Mouse (Mus musculus) hindbrain, embryonic 16.5 days (tissue): ENCODE measurements around the gene Hspb1. TPM values are rescaled to one million over a fixed set of nuclear protein-coding genes. Genes with fewer than 3 reads are reported as not detected.

Experiments used
- ATAC-seq: fragments of 200-750 bp; cut with Nextera tagmentation; 2 replicates; pipeline ENCODE4 v1.8.0; 2017; ENCODE audit warnings: moderate TSS enrichment, moderate library complexity
- H3K27ac ChIP-seq: fragments of 300-500 bp; sonication (generic); 2 replicates; pipeline ENCODE4 v1.5.1; 2014; ENCODE audit warnings: low read depth, mild to moderate bottlenecking, control low read depth, low read length, moderate library complexity
- H3K27me3 ChIP-seq: fragments of 300-500 bp; sonication (generic); replicated peaks from 2 replicates; pipeline ENCODE4 v1.6.1; 2014; ENCODE audit warnings: low read length; ENCODE audit not compliant: control insufficient read depth, insufficient read depth
- H3K36me3 ChIP-seq: fragments of 300-500 bp; sonication (generic); 2 replicates; pipeline ENCODE4 v1.6.1; 2014; ENCODE audit warnings: mild to moderate bottlenecking, low read length, moderate library complexity, mixed read lengths; ENCODE audit not compliant: control insufficient read depth, insufficient read depth
- H3K4me1 ChIP-seq: fragments of 300-500 bp; sonication (generic); 2 replicates; pipeline ENCODE4 v1.6.1; 2014; ENCODE audit warnings: low read depth, low read length; ENCODE audit not compliant: control insufficient read depth, insufficient read depth
- H3K4me2 ChIP-seq: fragments of 300-500 bp; sonication (generic); 2 replicates; pipeline ENCODE4 v1.6.1; 2014; ENCODE audit warnings: mild to moderate bottlenecking, low read length, control low read depth, moderate library complexity
- H3K4me3 ChIP-seq: fragments of 300-500 bp; sonication (generic); 2 replicates; pipeline ENCODE4 v1.5.1; 2014; ENCODE audit warnings: mild to moderate bottlenecking, low read length, control low read depth, moderate library complexity
- H3K9ac ChIP-seq: fragments of 300-500 bp; sonication (generic); 2 replicates; pipeline ENCODE4 v1.6.1; 2014; ENCODE audit warnings: low read depth, mild to moderate bottlenecking, control low read depth, low read length, moderate library complexity
- H3K9me3 ChIP-seq: fragments of 300-500 bp; sonication (generic); 2 replicates; pipeline ENCODE4 v1.6.1; 2014; ENCODE audit warnings: mild to moderate bottlenecking, low read length, moderate library complexity; ENCODE audit not compliant: control insufficient read depth
- WGBS: fragments of 180-500 bp; shearing (Covaris S2); extraction: QIAGEN DNeasy Blood & Tissue Kit; methylation state at CpG from one replicate; pipeline ENCODE4 v1.1.7; 2014; 5-methylcytosine and 5-hydroxymethylcytosine counted together
- polyA plus RNA-seq: library from polyadenylated mRNA; unstranded; fragments of >200 nt; fragmentation: Nextera tagmentation; extraction: Ambion mirVana; gene quantifications from 2 replicates; pipeline ENCODE4 v1.2.1, GENCODE M21; 2015

The Hspb1 gene
- polyA plus RNA-seq, 1 experiment from 2014 or later: 15.6 TPM

GRCm38 (mm10) chr5:135853731-135854130, 34.0 kb upstream of the Hspb1 start:
- ATAC-seq: no peak
- H3K9me3 ChIP-seq: no peaks in the 10 kb centered on the region
- peaks cover 26% of the 10 kb centered on the region for H3K4me1 ChIP-seq
- H3K27me3 ChIP-seq: peaks cover 18% of the 10 kb centered on the region
- 49% methylated on average over 7 of the region's 7 CpGs for WGBS
- H3K4me2 ChIP-seq: no peak overlapping the region
- no peaks in the 10 kb centered on the region; the same call in 1 of the 2 replicates for H3K36me3 ChIP-seq
- H3K9ac ChIP-seq: no peak overlapping the region
- H3K27ac ChIP-seq: no peak overlapping the region
- H3K4me3 ChIP-seq: no peak overlapping the region

DNA sequence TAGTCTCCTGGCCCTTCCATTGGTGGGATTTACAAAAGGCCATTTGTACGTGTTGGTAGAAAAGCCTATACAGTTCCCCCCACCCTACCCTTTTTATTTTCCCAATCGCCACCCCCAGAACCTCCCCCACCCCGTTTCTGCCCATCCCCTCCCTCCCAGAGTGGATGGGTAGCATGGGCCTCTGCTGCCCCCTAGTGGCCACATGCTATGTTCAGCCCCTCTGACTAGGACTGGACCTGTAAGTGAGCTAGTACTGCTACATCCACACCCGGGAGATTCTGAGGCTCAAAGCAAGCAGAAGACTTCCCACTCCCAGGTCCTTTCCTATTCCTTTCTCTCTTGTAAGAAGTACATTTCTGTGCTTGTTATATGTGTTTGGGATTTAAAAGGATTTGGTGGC, 32.6 kb upstream of the Hspb1 start:
- WGBS: 0% methylated on average over 4 of the region's 4 CpGs
- Histone ChIP-seq H3K36me3 (no peaks in the 10 kb centered on the region; the same call in 1 of the 2 replicates), H3K4me2 (no peak overlapping the region), H3K9me3 (no peaks in the 10 kb centered on the region), H3K4me3 (no peak overlapping the region), H3K4me1 (peaks cover 21% of the 10 kb centered on the region), H3K27ac (no peak overlapping the region), H3K27me3 (peaks cover 18% of the 10 kb centered on the region), H3K9ac (no peak overlapping the region)
- ATAC-seq: peak; percentile 64

GRCm38 (mm10) chr5:135866662-135867061, 21.1 kb upstream of the Hspb1 start:
- H3K4me3 ChIP-seq: no peak overlapping the region
- no peak overlapping the region for H3K9ac ChIP-seq
- no peaks in the 10 kb centered on the region for H3K9me3 ChIP-seq
- no peak for ATAC-seq
- H3K36me3 ChIP-seq: no peaks in the 10 kb centered on the region
- peaks cover 3% of the 10 kb centered on the region; the same call in 1 of the 2 replicates for H3K27me3 ChIP-seq
- 49% methylated on average over 8 of the region's 8 CpGs for WGBS
- no peak overlapping the region for H3K4me2 ChIP-seq
- H3K27ac ChIP-seq: no peak overlapping the region
- H3K4me1 ChIP-seq: peaks cover 11% of the 10 kb centered on the region

GRCm38 (mm10) chr5:135867637-135868593, 19.8 kb upstream of the Hspb1 start:
- peak overlapping the region; percentile 56 for H3K27ac ChIP-seq
- H3K9me3 ChIP-seq: no peaks in the 10 kb centered on the region
- H3K4me2 ChIP-seq: peak overlapping the region; percentile 80
- no peaks in the 10 kb centered on the region for H3K36me3 ChIP-seq
- 1% methylated on average over 89 of the region's 89 CpGs for WGBS
- H3K27me3 ChIP-seq: peaks cover 3% of the 10 kb centered on the region; the same call in 1 of the 2 replicates
- peaks cover 11% of the 10 kb centered on the region for H3K4me1 ChIP-seq
- H3K9ac ChIP-seq: peak overlapping the region; percentile 76
- peak overlapping the region; percentile 50 for H3K4me3 ChIP-seq
- peak; percentile 63 for ATAC-seq

DNA sequence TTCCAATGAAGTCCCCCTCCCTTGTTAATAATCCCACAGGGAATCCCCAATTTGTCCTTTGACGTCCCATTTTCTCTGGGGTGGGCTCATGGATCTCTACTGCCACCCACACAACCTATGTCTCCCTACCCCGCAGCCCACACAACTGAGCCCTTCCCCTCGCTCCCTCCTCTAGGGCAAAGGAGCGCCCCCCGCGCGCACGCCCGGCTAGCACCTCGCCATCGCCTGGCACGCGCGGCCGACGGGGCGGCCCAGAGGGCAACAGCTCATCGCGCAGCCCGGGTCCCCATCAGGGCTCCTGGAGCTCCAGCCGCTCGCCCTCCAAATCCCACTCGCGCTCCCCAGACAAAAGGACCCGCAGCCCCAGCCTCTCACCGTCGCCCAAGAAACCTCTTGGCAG, 19.1 kb upstream of the Hspb1 start:
- Histone ChIP-seq H3K4me1 (peaks cover 11% of the 10 kb centered on the region), H3K36me3 (no peaks in the 10 kb centered on the region), H3K9ac (peak overlapping the region; percentile 76), H3K27me3 (peaks cover 3% of the 10 kb centered on the region; the same call in 1 of the 2 replicates), H3K4me3 (peak overlapping the region; percentile 50), H3K4me2 (peak overlapping the region; percentile 80), H3K27ac (peak overlapping the region; percentile 54; the same call in 1 of the 2 replicates), H3K9me3 (no peaks in the 10 kb centered on the region)
- 6% methylated on average over 27 of the region's 27 CpGs for WGBS
- ATAC-seq: no peak

GRCm38 (mm10) chr5:135869661-135870423, 17.9 kb upstream of the Hspb1 start:
- H3K4me3 ChIP-seq: no peak overlapping the region; the same call in 1 of the 2 replicates
- WGBS: 63% methylated on average over 14 of the region's 14 CpGs
- H3K36me3 ChIP-seq: no peaks in the 10 kb centered on the region
- H3K27ac ChIP-seq: no peak overlapping the region
- H3K4me2 ChIP-seq: peak overlapping the region; percentile 80
- no peaks in the 10 kb centered on the region for H3K9me3 ChIP-seq
- no peak overlapping the region; the same call in 1 of the 2 replicates for H3K9ac ChIP-seq
- peaks cover 11% of the 10 kb centered on the region for H3K4me1 ChIP-seq
- no peak for ATAC-seq
- peaks cover 3% of the 10 kb centered on the region; the same call in 1 of the 2 replicates for H3K27me3 ChIP-seq

DNA sequence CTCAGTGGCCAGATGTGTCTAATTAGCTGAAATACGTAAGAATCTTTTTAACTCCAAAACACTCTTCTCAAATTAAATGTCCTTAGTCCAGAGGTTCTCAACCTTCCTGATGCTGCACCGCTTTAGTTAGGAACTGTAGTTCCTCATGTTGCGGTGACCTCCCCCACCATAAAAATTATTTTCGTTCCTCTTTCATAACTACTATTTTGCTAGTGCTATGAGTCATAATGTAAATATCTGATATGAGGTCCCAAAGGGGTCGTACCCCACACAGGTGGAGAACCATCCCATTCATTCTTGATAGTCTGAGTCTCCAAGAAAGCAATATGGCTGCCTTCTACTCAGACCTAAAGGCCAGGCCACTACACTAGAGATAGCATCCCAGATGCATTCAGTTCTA, 17.2 kb upstream of the Hspb1 start:
- Histone ChIP-seq H3K4me3 (no peak overlapping the region), H3K4me1 (peaks cover 11% of the 10 kb centered on the region), H3K27me3 (peaks cover 3% of the 10 kb centered on the region; the same call in 1 of the 2 replicates), H3K36me3 (no peaks in the 10 kb centered on the region), H3K4me2 (no peak overlapping the region), H3K27ac (no peak overlapping the region), H3K9ac (no peak overlapping the region), H3K9me3 (no peaks in the 10 kb centered on the region)
- ATAC-seq: no peak
- WGBS: 87% methylated on average over 5 of the region's 5 CpGs

- no peaks in the 10 kb centered on the region for H3K36me3 ChIP-seq
- H3K4me3 ChIP-seq: no peak overlapping the region
- no peak overlapping the region for H3K27ac ChIP-seq
- H3K9ac ChIP-seq: no peak overlapping the region
- H3K9me3 ChIP-seq: no peaks in the 10 kb centered on the region
- H3K4me2 ChIP-seq: no peak overlapping the region
- H3K4me1 ChIP-seq: peaks cover 12% of the 10 kb centered on the region
- ATAC-seq: no peak
- WGBS: 25% methylated on average over 15 of the region's 16 CpGs
- H3K27me3 ChIP-seq: peaks cover 3% of the 10 kb centered on the region; the same call in 1 of the 2 replicates
Observed at GRCm38 (mm10) chr5:135872996-135873395, 14.7 kb upstream of the Hspb1 start.

GRCm38 (mm10) chr5:135873753-135874152, 14.0 kb upstream of the Hspb1 start:
- Histone ChIP-seq H3K27me3 (peaks cover 3% of the 10 kb centered on the region; the same call in 1 of the 2 replicates), H3K36me3 (no peaks in the 10 kb centered on the region), H3K9me3 (no peaks in the 10 kb centered on the region), H3K27ac (no peak overlapping the region), H3K4me2 (no peak overlapping the region), H3K4me1 (peaks cover 9% of the 10 kb centered on the region), H3K9ac (no peak overlapping the region), H3K4me3 (no peak overlapping the region)
- ATAC-seq: no peak
- 67% methylated on average over 9 of the region's 9 CpGs for WGBS
